Comparison of ENCODE assay signal across 9 mouse cellular contexts in the genomic region with DNA sequence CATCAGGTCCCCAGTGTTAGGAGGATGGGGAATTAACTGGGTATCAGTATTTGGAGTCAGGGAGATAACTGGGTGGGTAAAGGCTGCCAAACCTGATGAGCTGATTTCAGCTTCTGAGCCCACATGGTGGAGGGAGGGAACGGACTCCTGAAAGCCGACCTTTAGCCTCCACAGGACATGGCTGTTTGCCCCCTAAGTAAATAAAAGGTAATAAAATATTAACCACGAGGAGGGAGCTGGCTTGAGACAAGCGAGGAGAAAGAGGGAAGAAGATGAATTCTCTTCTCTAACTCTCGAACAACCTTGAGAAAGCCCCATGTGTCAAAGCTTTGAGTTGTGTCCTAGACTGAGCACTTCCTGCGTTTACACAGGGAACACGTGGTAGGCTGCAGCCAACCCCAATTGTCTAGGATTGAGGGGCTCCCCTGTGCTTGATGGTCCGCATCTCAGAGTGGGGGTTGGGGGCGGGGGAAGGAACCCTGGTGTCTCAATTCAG. TPM values are rescaled to one million over a fixed set of nuclear protein-coding genes. Genes with fewer than 3 reads are reported as not detected.
DNase-seq lines count a peak whose midpoint lies in the region; ATAC-seq lines count a peak whose summit lies in the region.
"Had no signal": no experiment of that assay in that cellular context is flagged by ENCODE, and none has a peak within 500 bp of the region (broad histone marks: within the 10 kb centered on the region; RNA-seq: fewer than 3 reads in every experiment).

No protein-coding gene starts in this region.

- H3K4me3 ChIP-seq in heart, embryonic 15.5 days: no peak overlapping the region
- H3K4me3 ChIP-seq in brown adipose tissue, adult 24 weeks (ENCODE audit: insufficient read depth, low read depth, low read length): no peak overlapping the region
- peak overlapping the region; percentile 50; the same call in 1 of the 2 replicates for H3K4me3 ChIP-seq in midbrain, embryonic 15.5 days

- no peak overlapping the region for H3K9ac ChIP-seq in heart, embryonic 15.5 days
- no peak overlapping the region for H3K9ac ChIP-seq in midbrain, embryonic 15.5 days

- H3K36me3 ChIP-seq in heart, embryonic 15.5 days: no peaks in the 10 kb centered on the region
- H3K36me3 ChIP-seq in midbrain, embryonic 15.5 days (replicated peaks): no peaks in the 10 kb centered on the region
- H3K36me3 ChIP-seq: G1E had no signal

- 30% methylated on average over 9 of the region's 9 CpGs for WGBS in heart, embryonic 15.5 days
- WGBS in midbrain, embryonic 15.5 days: 34% methylated on average over 9 of the region's 9 CpGs

- H3K4me2 ChIP-seq in heart, embryonic 15.5 days: peak overlapping the region; percentile 70
- H3K4me2 ChIP-seq in midbrain, embryonic 15.5 days: peak overlapping the region; percentile 92

- peaks cover 31% of the 10 kb centered on the region for H3K27me3 ChIP-seq in heart, embryonic 15.5 days
- peaks cover 27% of the 10 kb centered on the region for H3K27me3 ChIP-seq in midbrain, embryonic 15.5 days (replicated peaks)

- DNase-seq in heart, adult 18-20 months: no peak
- DNase-seq in kidney, adult 9 months: peak; percentile 83
- DNase-seq in right cerebral cortex, adult 18-20 months: no peak
- DNase-seq in gastrocnemius, adult 18-20 months (ENCODE audit: low spot score): no peak
- no peak for DNase-seq in left cerebral cortex, postnatal 25 days (ENCODE audit: low spot score in 2 of 2)

- H3K4me1 ChIP-seq in heart, embryonic 15.5 days (replicated peaks): peaks cover 13% of the 10 kb centered on the region
- peaks cover 12% of the 10 kb centered on the region for H3K4me1 ChIP-seq in brown adipose tissue, adult 24 weeks (ENCODE audit: control insufficient read depth, insufficient read depth, insufficient read length, low read length)
- peaks cover 11% of the 10 kb centered on the region; the same call in 1 of the 2 replicates for H3K4me1 ChIP-seq in midbrain, embryonic 15.5 days

- ATAC-seq in heart, embryonic 15.5 days (replicated peaks; ENCODE audit: insufficient number of reproducible peaks, insufficient read depth, low FRiP score, low read depth): no peak
- ATAC-seq in midbrain, embryonic 15.5 days (replicated peaks): peak; percentile 68; the same call in 1 of the 2 replicates

- H3K9me3 ChIP-seq in heart, embryonic 15.5 days (replicated peaks): no peaks in the 10 kb centered on the region
- no peaks in the 10 kb centered on the region for H3K9me3 ChIP-seq in midbrain, embryonic 15.5 days
- H3K9me3 ChIP-seq: G1E had no signal

- no peak overlapping the region; the same call in 1 of the 2 replicates for H3K27ac ChIP-seq in heart, embryonic 15.5 days
- H3K27ac ChIP-seq in brown adipose tissue, adult 24 weeks (replicated peaks; ENCODE audit: low read depth, low read length): peak overlapping the region; percentile 66
- H3K27ac ChIP-seq in midbrain, embryonic 15.5 days: no peak overlapping the region

- intact Hi-C loops in left cerebral cortex, postnatal 25 days (cut with DNase I): no loop called here

RNA-seq across cellular contexts. Expression of a gene that starts 2.9 kb away (rescaled TPM):
- polyA plus RNA-seq in heart, embryonic 15.5 days (2015; fragmentation: Nextera tagmentation; extraction: Ambion mirVana): 26.4 and 31.6 TPM in 2 replicates
- 10 to 100 TPM in 1 of 2 experiments, 1 to 10 TPM in 1; 9.9 to 13.3 TPM for total RNA-seq in heart, adult 18-20 months (2021)
- 2.0 and 3.2 TPM in 2 replicates for polyA plus RNA-seq in brown adipose tissue, adult 24 weeks (2012; ENCODE audit: insufficient read depth, insufficient read length, missing spikeins)
- 4.8 and 5.8 TPM in 2 replicates for polyA plus RNA-seq in midbrain, embryonic 15.5 days (2015; fragmentation: Nextera tagmentation; extraction: Ambion mirVana)
- total RNA-seq in gastrocnemius, adult 18-20 months (2021): 1 to 10 TPM; 1.5 to 2.4 TPM
- total RNA-seq in left cerebral cortex, postnatal 25 days (2021): 1 to 10 TPM; 2.0 to 2.8 TPM
- total RNA-seq: G1E had no signal
- polyA plus RNA-seq: G1E had no signal

RNA-seq across cellular contexts. Expression of a gene that starts 4.2 kb away (rescaled TPM):
- polyA plus RNA-seq in heart, embryonic 15.5 days (2015; fragmentation: Nextera tagmentation; extraction: Ambion mirVana): 6.2 and 9.4 TPM in 2 replicates
- total RNA-seq in heart, adult 18-20 months (2021): 1 to 10 TPM; 4.9 to 5.0 TPM
- 2.2 and 2.5 TPM in 2 replicates for polyA plus RNA-seq in brown adipose tissue, adult 24 weeks (2012; ENCODE audit: insufficient read depth, insufficient read length, missing spikeins)
- polyA plus RNA-seq in midbrain, embryonic 15.5 days (2015; fragmentation: Nextera tagmentation; extraction: Ambion mirVana): 0.71 and 1.6 TPM in 2 replicates
- total RNA-seq in gastrocnemius, adult 18-20 months (2021): 1 to 10 TPM in 1 of 2 experiments, under 1 TPM in 1; 0.57 to 1.0 TPM
- total RNA-seq in left cerebral cortex, postnatal 25 days (2021): 1 to 10 TPM; 1.1 to 2.0 TPM
- polyA plus RNA-seq: G1E had no signal

RNA-seq across cellular contexts. Expression of a gene that starts 23.3 kb away (rescaled TPM):
- 0.23 and 0.27 TPM in 2 replicates for polyA plus RNA-seq in heart, embryonic 15.5 days (2015; fragmentation: Nextera tagmentation; extraction: Ambion mirVana)
- 1 to 10 TPM in 1 of 2 experiments, under 1 TPM in 1; 0.27 to 1.7 TPM for total RNA-seq in heart, adult 18-20 months (2021)
- not detected in 2 replicates for polyA plus RNA-seq in brown adipose tissue, adult 24 weeks (2012; ENCODE audit: insufficient read depth, insufficient read length, missing spikeins)
- not detected in 2 replicates for polyA plus RNA-seq in midbrain, embryonic 15.5 days (2015; fragmentation: Nextera tagmentation; extraction: Ambion mirVana)
- total RNA-seq in gastrocnemius, adult 18-20 months (2021): not detected
- not detected for total RNA-seq in left cerebral cortex, postnatal 25 days (2021)
- polyA plus RNA-seq: G1E had no signal

RNA-seq across cellular contexts. Expression of a gene that starts 23.4 kb away (rescaled TPM):
- polyA plus RNA-seq in heart, embryonic 15.5 days (2015; fragmentation: Nextera tagmentation; extraction: Ambion mirVana): 3.3 and 4.6 TPM in 2 replicates
- 1 to 10 TPM; 3.8 to 4.0 TPM for total RNA-seq in heart, adult 18-20 months (2021)
- polyA plus RNA-seq in brown adipose tissue, adult 24 weeks (2012; ENCODE audit: insufficient read depth, insufficient read length, missing spikeins): not detected in 2 replicates
- 0.88 TPM in 1 of 2 replicates, not detected in the other for polyA plus RNA-seq in midbrain, embryonic 15.5 days (2015; fragmentation: Nextera tagmentation; extraction: Ambion mirVana)
- 1 to 10 TPM in 1 of 2 experiments, not detected in 1; 2.7 TPM for total RNA-seq in gastrocnemius, adult 18-20 months (2021)
- 1 to 10 TPM; 1.7 to 2.3 TPM for total RNA-seq in left cerebral cortex, postnatal 25 days (2021)
- total RNA-seq: G1E had no signal
- polyA plus RNA-seq: G1E had no signal

RNA-seq across cellular contexts. Expression of a gene that starts 28.9 kb away (rescaled TPM):
- polyA plus RNA-seq in heart, embryonic 15.5 days (2015; fragmentation: Nextera tagmentation; extraction: Ambion mirVana): 0.08 TPM in 1 of 2 replicates, not detected in the other
- 1 to 10 TPM in 1 of 2 experiments, under 1 TPM in 1; 0.57 to 6.9 TPM for total RNA-seq in heart, adult 18-20 months (2021)
- 0.75 and 0.79 TPM in 2 replicates for polyA plus RNA-seq in brown adipose tissue, adult 24 weeks (2012; ENCODE audit: insufficient read depth, insufficient read length, missing spikeins)
- polyA plus RNA-seq in midbrain, embryonic 15.5 days (2015; fragmentation: Nextera tagmentation; extraction: Ambion mirVana): not detected in 2 replicates
- total RNA-seq in gastrocnemius, adult 18-20 months (2021): under 1 TPM; 0.09 to 0.28 TPM
- total RNA-seq in left cerebral cortex, postnatal 25 days (2021): not detected
- polyA plus RNA-seq: G1E had no signal
